Mouse (Mus musculus): ENCODE measurements around the gene Etfbkmt.

DNA sequence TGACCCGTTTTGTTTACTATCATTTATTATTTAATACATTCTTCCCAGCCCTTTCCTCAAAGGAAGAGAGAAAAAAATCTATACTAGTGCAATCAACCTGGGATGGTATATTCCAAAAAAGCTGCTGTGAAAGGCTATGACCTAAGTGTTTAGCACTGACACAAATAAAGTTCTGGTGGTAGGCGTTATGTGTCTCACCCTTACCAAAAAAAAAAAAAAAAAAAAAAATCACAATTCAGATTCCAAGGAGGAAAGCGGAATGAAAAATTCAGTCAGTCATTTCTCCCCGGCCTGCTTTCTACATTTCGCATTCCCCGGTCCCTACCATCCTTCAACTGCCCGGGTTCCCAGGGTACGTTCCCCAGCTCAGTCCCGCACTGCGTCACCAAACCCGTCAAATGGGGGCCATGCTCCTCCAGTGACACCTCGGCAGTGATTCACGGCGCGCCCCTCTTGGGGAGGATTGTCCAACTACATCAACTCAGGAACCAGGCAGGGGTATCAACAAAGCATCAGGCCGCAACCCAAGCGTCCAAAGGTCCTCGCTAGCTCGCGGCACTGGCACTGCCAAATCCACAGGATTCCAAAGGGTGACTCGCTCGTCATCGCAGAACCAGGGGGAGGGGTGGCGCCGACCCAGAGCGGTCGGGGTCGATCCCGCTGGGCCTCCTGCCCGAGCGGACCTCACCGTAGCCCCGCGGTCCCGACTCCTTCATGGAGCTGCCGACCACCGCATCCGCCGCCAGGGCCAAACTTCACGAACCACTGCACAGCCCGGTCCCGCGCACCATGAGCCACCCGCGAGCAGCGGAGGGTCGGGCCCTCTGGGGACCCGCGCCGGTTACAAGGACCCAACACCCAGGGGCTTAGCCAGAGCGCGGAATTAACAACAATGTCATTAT lies 39.2 kb upstream of the Etfbkmt start:
- TF ChIP-seq CTCF (conservative IDR thresholded peaks at IDR 0.05; ENCODE audit: insufficient read depth, insufficient read length, low read depth, low read length) (no peak), POLR2A (IDR thresholded peaks at IDR 0.05; ENCODE audit: low read depth, low read length) (no peak)

Measured in kidney, adult 2 months (tissue).